Mouse (Mus musculus): ENCODE results near the gene Camsap3. TPM values are rescaled to one million over a fixed set of nuclear protein-coding genes. Genes with fewer than 3 reads are reported as not detected.

The Camsap3 gene
- polyA plus RNA-seq, 1 experiment from 2014 or later = 2.4 TPM

DNA sequence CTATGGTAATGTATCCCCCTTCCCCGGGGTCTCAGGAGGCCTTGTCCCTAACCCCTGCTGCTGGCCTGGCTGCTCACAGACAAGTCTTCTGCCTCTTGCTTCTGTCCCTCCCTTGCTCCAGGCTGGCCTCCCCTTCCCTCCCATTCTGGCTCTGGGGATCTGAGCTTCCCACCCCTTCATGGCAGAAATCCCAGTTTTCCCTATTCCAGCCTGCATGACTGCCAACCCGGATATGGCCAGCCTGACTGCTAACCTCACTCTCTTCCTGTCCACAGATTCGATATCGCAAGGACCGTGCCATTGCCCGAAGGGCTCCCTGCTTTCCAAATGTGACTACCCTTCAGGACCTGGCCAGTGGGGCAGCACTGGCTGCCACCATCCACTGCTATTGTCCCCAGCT lies 13.3 kb downstream of the Camsap3 start:
- H3K27ac ChIP-seq (ENCODE audit: poor library complexity, severe bottlenecking) = no peak overlapping the region
- H3K9me3 ChIP-seq (replicated peaks) = no peaks in the 10 kb centered on the region
- no peak for ATAC-seq (ENCODE audit: insufficient number of reproducible peaks, low FRiP score)
- H3K27me3 ChIP-seq (replicated peaks) = no peaks in the 10 kb centered on the region
- no peak overlapping the region for H3K4me2 ChIP-seq
- no peaks in the 10 kb centered on the region for H3K36me3 ChIP-seq
- 79% methylated on average over 6 of the region's 6 CpGs for WGBS
- no peak overlapping the region for H3K9ac ChIP-seq
- H3K4me1 ChIP-seq (replicated peaks) = no peaks in the 10 kb centered on the region
- no peak overlapping the region for H3K4me3 ChIP-seq

DNA sequence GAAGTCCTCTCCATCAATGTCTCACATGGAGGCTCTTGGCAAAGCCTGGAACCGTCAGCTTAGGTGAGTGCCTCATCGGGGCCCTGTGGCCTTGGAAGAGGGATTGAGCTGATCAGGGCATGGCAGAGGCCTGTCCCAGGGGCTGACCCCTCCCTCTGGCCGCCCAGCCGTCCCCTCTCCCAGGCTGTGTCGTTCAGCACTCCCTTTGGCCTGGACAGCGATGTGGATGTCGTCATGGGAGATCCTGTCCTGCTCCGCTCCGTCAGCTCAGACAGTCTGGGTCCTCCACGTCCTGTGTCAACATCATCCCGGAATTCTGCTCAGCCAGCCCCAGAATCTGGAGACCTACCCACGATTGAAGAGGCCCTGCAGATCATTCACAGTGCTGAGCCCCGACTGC lies 16.3 kb downstream of the Camsap3 start:
- Histone ChIP-seq H3K36me3 (0 out of 2 replicates have a peak, but pooled peaks cover 7% of the 10 kb centered on the region), H3K4me2 (no peak overlapping the region)

DNA sequence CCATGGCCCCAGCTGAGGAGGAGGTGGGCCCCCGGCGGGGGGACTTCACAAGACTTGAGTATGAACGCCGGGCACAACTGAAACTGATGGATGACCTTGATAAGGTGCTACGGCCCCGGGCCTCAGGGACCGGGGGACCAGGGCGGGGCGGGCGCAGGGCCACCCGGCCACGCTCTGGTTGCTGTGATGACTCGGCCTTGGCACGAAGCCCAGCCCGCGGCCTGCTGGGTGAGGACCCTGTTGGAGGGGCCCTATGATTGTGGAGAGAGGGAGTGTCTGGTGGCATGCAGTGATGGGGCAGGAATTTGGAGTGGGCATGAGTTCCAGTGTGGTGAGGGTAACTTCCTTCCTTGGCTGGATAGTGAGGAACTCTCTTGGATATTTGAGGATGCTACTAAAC lies 19.5 kb downstream of the Camsap3 start:
- Histone ChIP-seq H3K4me3 (no peak overlapping the region), H3K9ac (no peak overlapping the region), H3K4me2 (no peak overlapping the region), H3K27ac (ENCODE audit: poor library complexity, severe bottlenecking) (no peak overlapping the region), H3K27me3 (replicated peaks) (no peaks in the 10 kb centered on the region), H3K4me1 (replicated peaks) (peaks cover 21% of the 10 kb centered on the region; the same call in 1 of the 2 replicates), H3K36me3 (peaks cover 39% of the 10 kb centered on the region), H3K9me3 (replicated peaks) (no peaks in the 10 kb centered on the region)
- WGBS = 62% methylated on average over 16 of the region's 16 CpGs
- ATAC-seq (ENCODE audit: insufficient number of reproducible peaks, low FRiP score) = peak; percentile 63

More for the DNA sequence above, 16.3 kb downstream of the Camsap3 start:
- no peak for ATAC-seq (ENCODE audit: insufficient number of reproducible peaks, low FRiP score)
- H3K4me1 ChIP-seq (replicated peaks) = peaks cover 11% of the 10 kb centered on the region; the same call in 1 of the 2 replicates
- no peak overlapping the region for H3K27ac ChIP-seq (ENCODE audit: poor library complexity, severe bottlenecking)
- no peak overlapping the region for H3K9ac ChIP-seq
- H3K4me3 ChIP-seq = no peak overlapping the region
- no peaks in the 10 kb centered on the region for H3K27me3 ChIP-seq (replicated peaks)
- H3K9me3 ChIP-seq (replicated peaks) = no peaks in the 10 kb centered on the region
- WGBS = 66% methylated on average over 13 of the region's 13 CpGs

DNA sequence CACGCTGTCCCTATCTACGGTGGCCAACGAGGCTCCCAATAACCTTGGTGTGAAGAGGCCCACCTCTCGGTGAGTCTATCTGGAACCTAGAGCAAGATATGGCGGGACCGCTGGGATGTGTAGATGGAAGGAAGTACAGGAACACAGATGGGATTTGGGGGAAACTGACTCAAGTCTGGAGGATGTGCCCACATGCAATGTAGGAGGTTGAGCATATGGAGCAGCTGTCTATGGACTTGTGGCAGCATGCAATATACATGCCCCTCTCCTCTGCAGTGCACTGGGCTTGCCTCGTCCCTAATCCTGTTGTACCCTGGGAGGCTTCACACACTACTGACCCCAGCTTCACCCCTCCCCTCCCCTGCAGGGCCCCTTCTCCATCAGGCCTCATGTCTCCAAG lies 20.7 kb downstream of the Camsap3 start:
- no peak for ATAC-seq (ENCODE audit: insufficient number of reproducible peaks, low FRiP score)
- Histone ChIP-seq H3K36me3 (peaks cover 51% of the 10 kb centered on the region), H3K4me3 (no peak overlapping the region), H3K4me2 (no peak overlapping the region), H3K9me3 (replicated peaks) (no peaks in the 10 kb centered on the region), H3K27ac (ENCODE audit: poor library complexity, severe bottlenecking) (no peak overlapping the region), H3K9ac (no peak overlapping the region), H3K27me3 (replicated peaks) (no peaks in the 10 kb centered on the region), H3K4me1 (replicated peaks) (peaks cover 21% of the 10 kb centered on the region; the same call in 1 of the 2 replicates)
- 87% methylated on average over 7 of the region's 7 CpGs for WGBS

DNA sequence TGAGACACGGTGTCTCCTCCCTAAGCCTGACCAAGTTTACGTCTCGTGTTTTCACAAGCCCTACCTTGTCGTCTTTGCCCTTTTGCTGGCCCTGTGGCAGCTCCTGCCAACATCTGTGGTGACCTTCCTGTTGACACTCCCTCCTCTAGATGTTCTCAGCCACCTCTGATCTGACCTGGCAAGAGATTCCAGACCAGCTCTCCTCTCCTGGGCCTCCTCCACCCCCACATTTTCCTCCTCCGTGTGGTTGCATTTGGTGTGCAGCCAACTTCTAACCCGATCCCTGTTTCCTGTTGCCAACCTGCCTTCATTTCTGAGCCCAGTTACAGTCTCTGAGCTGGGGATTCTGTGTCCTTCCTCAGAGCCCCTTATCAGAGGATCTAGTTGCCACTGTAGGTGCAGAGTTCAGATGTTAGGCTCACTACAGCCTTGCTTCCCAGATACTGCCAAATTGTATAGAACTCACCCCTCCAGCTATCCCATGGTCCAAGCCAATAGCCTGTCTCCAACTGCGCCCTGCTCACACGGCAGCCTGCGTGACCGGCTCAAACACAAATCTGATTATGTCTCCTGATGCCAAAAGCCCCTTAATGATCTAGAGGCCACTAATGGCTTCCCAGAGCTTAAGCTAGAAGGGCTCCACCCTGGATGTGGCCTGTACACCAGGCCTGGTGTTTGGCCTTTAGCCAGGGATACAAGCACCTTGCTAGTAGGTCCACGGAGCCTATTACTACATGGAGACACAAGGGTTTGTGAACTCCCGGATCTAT lies 22.1 kb downstream of the Camsap3 start:
- Histone ChIP-seq H3K4me1 (replicated peaks) (peaks cover 21% of the 10 kb centered on the region; the same call in 1 of the 2 replicates), H3K27ac (ENCODE audit: poor library complexity, severe bottlenecking) (no peak overlapping the region), H3K4me3 (no peak overlapping the region), H3K27me3 (replicated peaks) (no peaks in the 10 kb centered on the region), H3K36me3 (peaks cover 65% of the 10 kb centered on the region), H3K4me2 (no peak overlapping the region), H3K9me3 (replicated peaks) (no peaks in the 10 kb centered on the region), H3K9ac (no peak overlapping the region)
- 74% methylated on average over 12 of the region's 12 CpGs for WGBS
- peak; percentile 20; the same call in 1 of the 2 replicates for ATAC-seq (ENCODE audit: insufficient number of reproducible peaks, low FRiP score)

DNA sequence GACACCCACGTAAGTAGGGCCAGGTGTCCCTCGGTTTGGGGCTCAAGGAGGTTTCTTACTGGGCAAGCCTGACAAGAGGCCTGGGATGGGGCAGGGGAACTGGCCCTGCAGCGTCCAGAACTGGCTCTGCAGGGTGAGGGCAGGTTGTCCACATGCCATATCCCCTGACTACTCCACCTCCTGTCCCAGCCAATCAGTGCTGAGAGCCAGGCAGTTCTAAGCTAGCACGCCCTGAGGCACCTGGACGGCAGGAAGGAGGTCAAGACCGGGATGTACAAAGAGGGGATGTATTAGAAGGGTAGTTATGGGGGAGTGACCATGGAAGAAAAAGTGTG lies 22.7 kb downstream of the Camsap3 start:
- Histone ChIP-seq H3K27me3 (replicated peaks) (no peaks in the 10 kb centered on the region), H3K27ac (ENCODE audit: poor library complexity, severe bottlenecking) (no peak overlapping the region), H3K4me3 (no peak overlapping the region), H3K9me3 (replicated peaks) (no peaks in the 10 kb centered on the region), H3K9ac (no peak overlapping the region), H3K4me1 (replicated peaks) (peaks cover 21% of the 10 kb centered on the region; the same call in 1 of the 2 replicates), H3K36me3 (peaks cover 71% of the 10 kb centered on the region), H3K4me2 (no peak overlapping the region)
- no peak for ATAC-seq (ENCODE audit: insufficient number of reproducible peaks, low FRiP score)
- 88% methylated on average over 6 of the region's 6 CpGs for WGBS

DNA sequence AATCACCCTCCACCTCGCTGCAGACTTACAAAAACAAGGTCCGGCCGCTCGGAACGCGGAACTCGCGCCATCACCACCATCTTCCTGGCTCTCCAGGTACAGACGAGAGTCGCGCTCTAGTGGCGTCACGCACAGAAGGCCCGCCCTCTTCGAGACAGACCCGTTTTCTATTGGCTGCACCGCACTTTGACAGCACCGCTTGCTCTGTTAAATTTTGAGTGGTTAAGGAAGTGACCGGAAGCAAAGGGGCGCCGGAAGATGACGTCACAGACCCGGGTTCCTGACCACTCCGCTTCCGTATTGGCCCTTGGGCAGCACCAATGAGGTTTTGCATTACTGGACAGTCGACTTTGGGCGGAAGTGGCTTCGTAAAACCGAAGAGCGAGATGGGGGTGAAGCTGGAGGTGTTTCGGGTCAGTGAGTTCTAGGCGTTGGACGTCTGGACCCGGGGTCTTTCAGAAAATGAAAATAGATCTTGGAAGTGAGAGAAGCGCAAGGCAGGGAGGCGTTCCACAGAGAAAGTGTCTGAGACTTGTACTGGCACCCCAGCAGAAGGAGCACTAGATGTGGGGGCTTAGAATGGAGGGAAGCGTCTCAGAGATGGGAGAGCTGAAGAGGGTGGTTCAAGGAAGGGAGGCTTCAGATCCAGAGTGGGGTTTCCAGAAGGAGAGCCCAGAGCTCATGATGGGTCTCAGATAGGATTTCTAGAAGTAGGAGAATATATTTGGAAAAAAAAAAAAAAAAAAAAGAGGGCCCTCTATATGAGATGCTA lies 34.3 kb downstream of the Camsap3 start, which contains the start of the genes Xab2 and Pet100:
Gene Xab2, minus strand, starts transcription at position 118 of the 772 bp plus-strand sequence.
Gene Pet100, plus strand, starts transcription at position 350 of the 772 bp plus-strand sequence.
- Histone ChIP-seq H3K4me2 (peak within 1 kb of the TSS; percentile 84), H3K36me3 (peaks cover 24% of the 10 kb centered on the region), H3K4me1 (replicated peaks) (peaks cover 17% of the 10 kb centered on the region), H3K27me3 (replicated peaks) (no peaks in the 10 kb centered on the region), H3K4me3 (peak within 1 kb of the TSS; percentile 94), H3K9ac (peak within 1 kb of the TSS; percentile 93), H3K27ac (ENCODE audit: poor library complexity, severe bottlenecking) (no peak within 1 kb of the TSS), H3K9me3 (replicated peaks) (no peaks in the 10 kb centered on the region)
- WGBS = under 1% methylated on average over 37 of the region's 37 CpGs
- ATAC-seq (ENCODE audit: insufficient number of reproducible peaks, low FRiP score) = peak; percentile 98

DNA sequence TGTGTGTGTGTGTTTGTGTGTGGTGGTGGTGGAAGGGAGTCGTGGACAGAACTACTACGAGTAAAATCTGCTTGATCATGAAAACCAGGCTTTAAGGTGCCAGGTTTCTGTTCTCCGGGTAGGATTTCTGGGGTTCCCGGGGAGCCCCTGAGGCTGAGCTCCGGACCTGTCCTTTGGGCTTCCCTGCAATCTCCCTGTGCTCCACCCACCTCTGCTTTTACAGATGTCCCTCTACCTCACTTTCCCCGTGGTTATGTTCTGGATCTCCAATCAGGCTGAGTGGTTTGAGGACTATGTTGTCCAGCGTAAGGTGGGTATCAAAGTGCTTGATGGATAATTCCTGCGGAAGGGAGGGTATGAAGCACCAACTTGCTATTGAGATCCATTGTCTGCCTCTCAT lies 35.0 kb downstream of the Camsap3 start:
- H3K4me1 ChIP-seq (replicated peaks) = peaks cover 17% of the 10 kb centered on the region
- WGBS = 64% methylated on average over 8 of the region's 8 CpGs
- peak overlapping the region; percentile 79; the same call in 1 of the 2 replicates for H3K9ac ChIP-seq
- H3K27ac ChIP-seq (ENCODE audit: poor library complexity, severe bottlenecking) = no peak overlapping the region
- peak overlapping the region; percentile 79 for H3K4me2 ChIP-seq
- H3K36me3 ChIP-seq = peaks cover 17% of the 10 kb centered on the region
- H3K27me3 ChIP-seq (replicated peaks) = no peaks in the 10 kb centered on the region
- no peak for ATAC-seq (ENCODE audit: insufficient number of reproducible peaks, low FRiP score)
- peak overlapping the region; percentile 94 for H3K4me3 ChIP-seq
- no peaks in the 10 kb centered on the region for H3K9me3 ChIP-seq (replicated peaks)

DNA sequence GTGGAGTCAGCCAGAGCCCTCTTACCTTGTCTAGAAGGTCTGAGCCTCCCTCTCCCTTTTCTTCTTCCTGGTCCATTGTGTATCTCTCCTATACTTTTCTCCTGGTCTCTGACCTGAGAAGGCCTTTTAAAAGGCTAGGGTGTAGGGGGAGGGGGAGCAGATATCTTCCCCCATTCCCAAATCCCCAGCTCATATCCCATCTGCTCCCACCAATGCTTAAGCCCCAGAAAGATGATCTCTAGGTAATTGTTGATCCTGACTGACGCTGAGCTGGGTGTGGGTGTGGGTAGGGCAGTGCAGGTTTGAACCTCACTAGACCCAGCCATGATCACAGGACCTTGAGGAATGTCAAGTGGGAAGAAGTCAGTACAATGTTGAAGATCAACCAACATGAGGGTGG lies 38.4 kb downstream of the Camsap3 start, which contains the start of gene Pcp2:
Gene Pcp2, minus strand, starts transcription at position 101 of the 400 bp plus-strand sequence.
- H3K4me1 ChIP-seq (replicated peaks) = peaks cover 8% of the 10 kb centered on the region
- no peak for ATAC-seq (ENCODE audit: insufficient number of reproducible peaks, low FRiP score)
- H3K27me3 ChIP-seq (replicated peaks) = 0 out of 2 replicates have a peak, but pooled peaks cover 5% of the 10 kb centered on the region
- no peak within 1 kb of the TSS for H3K4me2 ChIP-seq
- no peak within 1 kb of the TSS for H3K27ac ChIP-seq (ENCODE audit: poor library complexity, severe bottlenecking)
- no peak within 1 kb of the TSS for H3K4me3 ChIP-seq
- WGBS = 63% methylated on average over 1 of the region's 1 CpGs
- H3K9ac ChIP-seq = peak within 1 kb of the TSS; percentile 13; the same call in 1 of the 2 replicates
- no peaks in the 10 kb centered on the region for H3K9me3 ChIP-seq (replicated peaks)
- H3K36me3 ChIP-seq = no peaks in the 10 kb centered on the region

DNA sequence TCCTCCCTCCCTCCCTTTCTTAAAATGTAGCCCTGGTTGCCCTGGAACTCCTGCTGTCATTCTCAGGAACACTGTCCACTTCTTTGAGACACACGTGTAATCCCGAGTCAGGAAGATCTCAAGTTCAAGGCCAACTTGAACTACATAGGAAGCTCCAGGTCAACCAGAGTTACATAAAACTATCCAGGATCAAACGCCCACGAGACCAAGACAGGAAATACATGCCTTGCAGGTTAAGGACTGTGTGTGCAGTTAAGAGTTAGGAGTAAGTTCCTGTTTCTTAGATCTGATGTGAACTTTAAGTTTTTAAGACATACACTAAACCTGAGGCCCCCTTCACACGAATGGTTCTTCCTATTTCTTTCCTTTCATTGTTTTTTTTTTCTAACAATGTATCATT lies 39.9 kb downstream of the Camsap3 start:
- 52% methylated on average over 5 of the region's 5 CpGs for WGBS
- Histone ChIP-seq H3K27ac (ENCODE audit: poor library complexity, severe bottlenecking) (no peak overlapping the region), H3K4me2 (no peak overlapping the region), H3K4me3 (no peak overlapping the region), H3K36me3 (no peaks in the 10 kb centered on the region), H3K9me3 (replicated peaks) (no peaks in the 10 kb centered on the region), H3K4me1 (replicated peaks) (peaks cover 13% of the 10 kb centered on the region), H3K27me3 (replicated peaks) (0 out of 2 replicates have a peak, but pooled peaks cover 5% of the 10 kb centered on the region), H3K9ac (no peak overlapping the region)
- no peak for ATAC-seq (ENCODE audit: insufficient number of reproducible peaks, low FRiP score)

DNA sequence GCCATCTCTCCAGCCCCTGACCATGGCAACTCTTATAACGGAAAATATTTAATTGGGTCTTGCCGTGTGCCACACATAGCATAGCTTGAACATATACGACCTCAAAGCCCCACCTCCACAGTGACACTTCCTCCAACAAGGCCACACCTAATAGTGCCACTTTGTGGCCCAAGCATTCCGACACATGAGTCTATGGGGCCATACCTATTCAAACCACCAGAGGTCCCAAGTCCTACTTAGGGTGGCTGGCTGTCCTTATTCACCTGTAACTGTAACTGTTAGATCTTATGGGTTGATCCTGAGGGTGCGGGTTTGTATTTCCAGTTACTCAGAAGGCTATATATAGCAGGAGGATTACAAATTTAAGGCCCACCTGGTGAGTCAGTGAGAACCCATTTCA lies 40.9 kb downstream of the Camsap3 start:
- no peak overlapping the region for H3K4me3 ChIP-seq
- no peaks in the 10 kb centered on the region for H3K36me3 ChIP-seq
- H3K27ac ChIP-seq (ENCODE audit: poor library complexity, severe bottlenecking) = no peak overlapping the region
- no peak overlapping the region for H3K9ac ChIP-seq
- H3K4me2 ChIP-seq = no peak overlapping the region
- H3K9me3 ChIP-seq (replicated peaks) = no peaks in the 10 kb centered on the region
- WGBS = 24% methylated on average over 5 of the region's 5 CpGs
- H3K4me1 ChIP-seq (replicated peaks) = peaks cover 9% of the 10 kb centered on the region
- 0 out of 2 replicates have a peak, but pooled peaks cover 5% of the 10 kb centered on the region for H3K27me3 ChIP-seq (replicated peaks)
- ATAC-seq (ENCODE audit: insufficient number of reproducible peaks, low FRiP score) = no peak
